Comparison of ENCODE assay signal across 9 mouse cellular contexts in genomic region chr7:122459203-122459965, GRCm38 (mm10).
DNase-seq lines count a peak whose midpoint lies in the region; ATAC-seq and TF ChIP-seq lines count a peak whose summit lies in the region.
"Had no signal": no experiment of that assay in that cellular context is flagged by ENCODE, and none has a peak within 500 bp of the region (broad histone marks: within the 10 kb centered on the region; RNA-seq: fewer than 3 reads in every experiment).

No protein-coding gene starts in this region.

- peak; percentile 93 for DNase-seq in brain, adult 2 months (ENCODE audit: low read depth, low spot score)
- peak; percentile 66 for DNase-seq in heart, postnatal 0 days (ENCODE audit: low spot score)
- peak; percentile 62 to 89 for DNase-seq in kidney, postnatal 25 days
- DNase-seq in stomach, postnatal 0 days (ENCODE audit: low spot score): peak; percentile 84

- no peaks in the 10 kb centered on the region for H3K27me3 ChIP-seq in heart, postnatal 0 days (ENCODE audit: control insufficient read depth, insufficient read depth, low read length)
- H3K27me3 ChIP-seq in liver, embryonic 15.5 days: no peaks in the 10 kb centered on the region
- no peaks in the 10 kb centered on the region for H3K27me3 ChIP-seq in neural tube, embryonic 12.5 days (replicated peaks)
- H3K27me3 ChIP-seq in stomach, postnatal 0 days (ENCODE audit: control insufficient read depth, insufficient read depth, low read length): no peaks in the 10 kb centered on the region
- H3K27me3 ChIP-seq: heart, embryonic 13.5 days had no signal

- H3K4me1 ChIP-seq in heart, postnatal 0 days (ENCODE audit: control insufficient read depth, insufficient read depth): no peaks in the 10 kb centered on the region
- H3K4me1 ChIP-seq in liver, embryonic 15.5 days (replicated peaks): no peaks in the 10 kb centered on the region
- H3K4me1 ChIP-seq in neural tube, embryonic 12.5 days: no peaks in the 10 kb centered on the region
- H3K4me1 ChIP-seq in stomach, postnatal 0 days (replicated peaks; ENCODE audit: control insufficient read depth, insufficient read depth): no peaks in the 10 kb centered on the region
- H3K4me1 ChIP-seq: heart, embryonic 13.5 days had no signal

- no peaks in the 10 kb centered on the region for H3K9me3 ChIP-seq in heart, postnatal 0 days (replicated peaks; ENCODE audit: control insufficient read depth, low read length)
- H3K9me3 ChIP-seq in liver, embryonic 15.5 days (replicated peaks): no peaks in the 10 kb centered on the region
- H3K9me3 ChIP-seq in neural tube, embryonic 12.5 days: no peaks in the 10 kb centered on the region
- no peaks in the 10 kb centered on the region for H3K9me3 ChIP-seq in stomach, postnatal 0 days (ENCODE audit: control insufficient read depth, low read length)
- H3K9me3 ChIP-seq: heart, embryonic 13.5 days had no signal

- H3K36me3 ChIP-seq in heart, postnatal 0 days (replicated peaks; ENCODE audit: control insufficient read depth, insufficient read depth, low read length): no peaks in the 10 kb centered on the region
- H3K36me3 ChIP-seq in liver, embryonic 15.5 days (replicated peaks): no peaks in the 10 kb centered on the region
- H3K36me3 ChIP-seq in neural tube, embryonic 12.5 days: no peaks in the 10 kb centered on the region
- H3K36me3 ChIP-seq in stomach, postnatal 0 days (ENCODE audit: control insufficient read depth, insufficient read depth, low read length): no peaks in the 10 kb centered on the region
- H3K36me3 ChIP-seq: heart, embryonic 13.5 days had no signal

- no peak overlapping the region for H3K9ac ChIP-seq in heart, postnatal 0 days (replicated peaks; ENCODE audit: low read depth, low read length)
- H3K9ac ChIP-seq in liver, embryonic 15.5 days: no peak overlapping the region
- H3K9ac ChIP-seq in neural tube, embryonic 12.5 days: no peak overlapping the region
- H3K9ac ChIP-seq in stomach, postnatal 0 days (ENCODE audit: low read length): no peak overlapping the region
- H3K9ac ChIP-seq: heart, embryonic 13.5 days had no signal

- no peak overlapping the region for H3K4me2 ChIP-seq in heart, postnatal 0 days (ENCODE audit: low read depth, low read length)
- no peak overlapping the region for H3K4me2 ChIP-seq in liver, embryonic 15.5 days
- H3K4me2 ChIP-seq in neural tube, embryonic 12.5 days (replicated peaks): no peak overlapping the region
- H3K4me2 ChIP-seq in stomach, postnatal 0 days (replicated peaks; ENCODE audit: low read depth): no peak overlapping the region
- H3K4me2 ChIP-seq: heart, embryonic 13.5 days had no signal

- ATAC-seq in CD4-positive, CD25-positive, alpha-beta regulatory T cell, adult 4 months: peak; percentile 91
- peak; percentile 67 for ATAC-seq in erythroid progenitor cell, adult 5-6 weeks (replicated peaks; ENCODE audit: low FRiP score, poor library complexity, severe bottlenecking)
- ATAC-seq in heart, postnatal 0 days (ENCODE audit: insufficient read depth, low read depth): no peak
- no peak for ATAC-seq in liver, embryonic 15.5 days (ENCODE audit: insufficient read depth)
- ATAC-seq in neural tube, embryonic 12.5 days (ENCODE audit: low FRiP score, low read depth): 0 out of 2 replicates have a peak, but pooled peaks have one; percentile 50
- ATAC-seq in stomach, postnatal 0 days (ENCODE audit: low FRiP score, low TSS enrichment): peak; percentile 73

- TF ChIP-seq CTCF in heart, postnatal 0 days (IDR thresholded peaks at IDR 0.05; ENCODE audit: low read depth): peak; percentile 98
- peak; percentile 97 for TF ChIP-seq CTCF in stomach, postnatal 0 days (IDR thresholded peaks at IDR 0.05; ENCODE audit: low read depth)

- no peak for TF ChIP-seq EP300 in heart, postnatal 0 days (IDR thresholded peaks at IDR 0.05; ENCODE audit: low read depth)
- TF ChIP-seq EP300 in stomach, postnatal 0 days (optimal IDR thresholded peaks at IDR 0.05): no peak

- 62% methylated on average over 9 of the region's 9 CpGs for WGBS in heart, postnatal 0 days
- WGBS in liver, embryonic 15.5 days (ENCODE audit: insufficient replicate concordance): 54% methylated on average over 9 of the region's 9 CpGs
- 76% methylated on average over 9 of the region's 9 CpGs for WGBS in neural tube, embryonic 12.5 days
- 57% methylated on average over 9 of the region's 9 CpGs for WGBS in stomach, postnatal 0 days

- H3K27ac ChIP-seq in heart, postnatal 0 days (ENCODE audit: low read depth): no peak overlapping the region
- 0 out of 2 replicates have a peak overlapping the region, but pooled peaks have one; percentile 29 for H3K27ac ChIP-seq in liver, embryonic 15.5 days (replicated peaks)
- no peak overlapping the region for H3K27ac ChIP-seq in neural tube, embryonic 12.5 days
- no peak overlapping the region for H3K27ac ChIP-seq in stomach, postnatal 0 days (replicated peaks)
- H3K27ac ChIP-seq: heart, embryonic 13.5 days had no signal

- no peak overlapping the region for H3K4me3 ChIP-seq in heart, postnatal 0 days (ENCODE audit: low read depth, low read length)
- no peak overlapping the region for H3K4me3 ChIP-seq in liver, embryonic 15.5 days (replicated peaks)
- no peak overlapping the region for H3K4me3 ChIP-seq in neural tube, embryonic 12.5 days
- H3K4me3 ChIP-seq in stomach, postnatal 0 days (ENCODE audit: low read depth, low read length): no peak overlapping the region
- H3K4me3 ChIP-seq: heart, embryonic 13.5 days had no signal

Comparison
In these comparisons a context has a peak if more than half of its experiments do, and no peak if none do; other contexts are left out.
1. ATAC-seq: peak in CD4-positive, CD25-positive, alpha-beta regulatory T cell, adult 4 months (single experiment), erythroid progenitor cell, adult 5-6 weeks (single experiment), neural tube, embryonic 12.5 days (single experiment) and stomach, postnatal 0 days (single experiment); none in heart, postnatal 0 days (single experiment) and liver, embryonic 15.5 days (single experiment).
2. Peak in every context shown above with its lines, with median percentiles within 50 percentile points of each other: DNase-seq.